Mouse (Mus musculus) olfactory bulb, adult 2 months (tissue): ENCODE results near the gene Gpt2.

Experiments
- CTCF ChIP-seq: fragments of 200-500 bp; IDR thresholded peaks from 2 replicates; pipeline ENCODE4 v1.5.1; 2012; ENCODE audit warnings: low read depth, mild to moderate bottlenecking, low read length, moderate library complexity; ENCODE audit not compliant: insufficient read depth
- POLR2A ChIP-seq: fragments of 200-500 bp; IDR thresholded peaks from 2 replicates; pipeline ENCODE4 v1.6.1; 2012; ENCODE audit warnings: mild to moderate bottlenecking, low read depth, low read length, moderate library complexity; ENCODE audit not compliant: insufficient read depth

- no peak for TF ChIP-seq POLR2A
- no peak for TF ChIP-seq CTCF
These were observed 37.6 kb upstream of the Gpt2 start for GRCm38 (mm10) chr8:85454750-85455149.
